Mouse (Mus musculus) bone marrow, adult 2 months (tissue): Measurements from ENCODE around the gene Adgrl3.

Experiments
- CTCF ChIP-seq: fragments of 200-500 bp; IDR thresholded peaks from 2 replicates; pipeline ENCODE4 v1.5.1; 2011; ENCODE audit warnings: low read length, control low read depth; ENCODE audit not compliant: control insufficient read depth, insufficient read depth
- POLR2A ChIP-seq: fragments of 200-500 bp; IDR thresholded peaks from 2 replicates; pipeline ENCODE4 v1.6.1; 2011; ENCODE audit warnings: low read depth, mild to moderate bottlenecking, control low read depth, low read length, borderline replicate concordance; ENCODE audit not compliant: control insufficient read depth

- TF ChIP-seq POLR2A (no peak), CTCF (no peak)
Measured at GRCm38 (mm10) chr5:81043875-81044274, 23.9 kb downstream of the Adgrl3 start.
